Mouse (Mus musculus): ENCODE data around the gene Nfe2l3.

Gene Nfe2l3

GRCm38 (mm10) chr6:51442191-51442835 is 9.8 kb downstream of the Nfe2l3 start:
- ATAC-seq (ENCODE audit: insufficient number of reproducible peaks, low FRiP score, low TSS enrichment) = no peak

- ATAC-seq (ENCODE audit: insufficient number of reproducible peaks, low FRiP score, low TSS enrichment) = no peak
These were observed 20.5 kb downstream of the Nfe2l3 start for GRCm38 (mm10) chr6:51452927-51453503.

- ATAC-seq (ENCODE audit: insufficient number of reproducible peaks, low FRiP score, low TSS enrichment) = no peak
These were observed 22.5 kb downstream of the Nfe2l3 start for GRCm38 (mm10) chr6:51454949-51455348.

GRCm38 (mm10) chr6:51456198-51456597 is 23.7 kb downstream of the Nfe2l3 start:
- ATAC-seq (ENCODE audit: insufficient number of reproducible peaks, low FRiP score, low TSS enrichment) = no peak

GRCm38 (mm10) chr6:51457283-51457682 is 24.8 kb downstream of the Nfe2l3 start:
- no peak for ATAC-seq (ENCODE audit: insufficient number of reproducible peaks, low FRiP score, low TSS enrichment)

- no peak for ATAC-seq (ENCODE audit: insufficient number of reproducible peaks, low FRiP score, low TSS enrichment)
These were observed 25.4 kb downstream of the Nfe2l3 start for GRCm38 (mm10) chr6:51457770-51458387.

GRCm38 (mm10) chr6:51458925-51459312 is 26.4 kb downstream of the Nfe2l3 start:
- no peak for ATAC-seq (ENCODE audit: insufficient number of reproducible peaks, low FRiP score, low TSS enrichment)

- no peak for ATAC-seq (ENCODE audit: insufficient number of reproducible peaks, low FRiP score, low TSS enrichment)
These were observed 27.0 kb downstream of the Nfe2l3 start for GRCm38 (mm10) chr6:51459313-51460020.

- ATAC-seq (ENCODE audit: insufficient number of reproducible peaks, low FRiP score, low TSS enrichment) = no peak
These were observed 27.5 kb downstream of the Nfe2l3 start for GRCm38 (mm10) chr6:51460021-51460360.

GRCm38 (mm10) chr6:51460363-51460762 is 27.9 kb downstream of the Nfe2l3 start:
- no peak for ATAC-seq (ENCODE audit: insufficient number of reproducible peaks, low FRiP score, low TSS enrichment)

GRCm38 (mm10) chr6:51467649-51468048 is 35.2 kb downstream of the Nfe2l3 start:
- ATAC-seq (ENCODE audit: insufficient number of reproducible peaks, low FRiP score, low TSS enrichment) = no peak

- peak; percentile 24 for ATAC-seq (ENCODE audit: insufficient number of reproducible peaks, low FRiP score, low TSS enrichment)
These were observed 36.6 kb downstream of the Nfe2l3 start for GRCm38 (mm10) chr6:51468891-51469561.

- peak; percentile 82 for ATAC-seq (ENCODE audit: insufficient number of reproducible peaks, low FRiP score, low TSS enrichment)
These were observed 37.3 kb downstream of the Nfe2l3 start, which contains the start of gene Hnrnpa2b1 for GRCm38 (mm10) chr6:51469715-51470310. Gene Hnrnpa2b1, minus strand, starts transcription at chr6:51469894.

GRCm38 (mm10) chr6:51470311-51471178 is 38.1 kb downstream of the Nfe2l3 start, which contains the start of gene Cbx3:
Gene Cbx3, plus strand, starts transcription at chr6:51470360.
- ATAC-seq (ENCODE audit: insufficient number of reproducible peaks, low FRiP score, low TSS enrichment) = peak; percentile 75

- 0 out of 2 replicates have a peak, but pooled peaks have one; percentile 6 for ATAC-seq (ENCODE audit: insufficient number of reproducible peaks, low FRiP score, low TSS enrichment)
These were observed 38.7 kb downstream of the Nfe2l3 start for GRCm38 (mm10) chr6:51471179-51471505.

- no peak for ATAC-seq (ENCODE audit: insufficient number of reproducible peaks, low FRiP score, low TSS enrichment)
These were observed 39.3 kb downstream of the Nfe2l3 start for GRCm38 (mm10) chr6:51471782-51472181.

GRCm38 (mm10) chr6:51472213-51472612 is 39.7 kb downstream of the Nfe2l3 start:
- no peak for ATAC-seq (ENCODE audit: insufficient number of reproducible peaks, low FRiP score, low TSS enrichment)

- ATAC-seq (ENCODE audit: insufficient number of reproducible peaks, low FRiP score, low TSS enrichment) = no peak
These were observed 46.8 kb downstream of the Nfe2l3 start for GRCm38 (mm10) chr6:51479136-51479731.

- no peak for ATAC-seq (ENCODE audit: insufficient number of reproducible peaks, low FRiP score, low TSS enrichment)
These were observed 49.1 kb downstream of the Nfe2l3 start for GRCm38 (mm10) chr6:51481548-51481947.

Measured in cerebellum, adult (tissue).